Mouse (Mus musculus) liver, postnatal 0 days (tissue): ENCODE measurements around the gene Xpc. TPM values are rescaled to one million over a fixed set of nuclear protein-coding genes. Genes with fewer than 3 reads are reported as not detected.

Experiments
- ATAC-seq: fragments of 200-750 bp; cut with Nextera tagmentation; 2 replicates; pipeline ENCODE4 v1.8.0; 2017; ENCODE audit warnings: mild to moderate bottlenecking, moderate library complexity
- DNase-seq: peaks from one replicate; pipeline ENCODE4 v3.0.0-alpha.2; 2016
- H3K27ac ChIP-seq: fragments of 300-500 bp; sonication (generic); 2 replicates; pipeline ENCODE4 v1.5.1; 2014; ENCODE audit warnings: antibody characterized with exemption, moderate library complexity, mild to moderate bottlenecking, low read depth
- H3K27me3 ChIP-seq: fragments of 300-500 bp; sonication (generic); 2 replicates; pipeline ENCODE4 v1.6.1; 2014; ENCODE audit warnings: low read length, control low read depth, mixed read lengths; ENCODE audit not compliant: insufficient read depth
- H3K36me3 ChIP-seq: fragments of 300-500 bp; sonication (generic); replicated peaks from 2 replicates; pipeline ENCODE4 v1.6.1; 2014; ENCODE audit warnings: mild to moderate bottlenecking, control low read depth, low read length, moderate library complexity, mixed read lengths; ENCODE audit not compliant: insufficient read depth
- H3K4me1 ChIP-seq: fragments of 300-500 bp; sonication (generic); 2 replicates; pipeline ENCODE4 v1.6.1; 2014; ENCODE audit warnings: antibody characterized with exemption, mild to moderate bottlenecking, control low read depth; ENCODE audit not compliant: insufficient read depth
- H3K4me2 ChIP-seq: fragments of 300-500 bp; sonication (generic); 2 replicates; pipeline ENCODE4 v1.6.1; 2014; ENCODE audit warnings: low read depth, mild to moderate bottlenecking, low read length, moderate library complexity, mixed read lengths
- H3K4me3 ChIP-seq: fragments of 300-500 bp; sonication (generic); 2 replicates; pipeline ENCODE4 v1.5.1; 2014; ENCODE audit warnings: low read depth, low read length
- H3K9ac ChIP-seq: fragments of 300-500 bp; sonication (generic); replicated peaks from 2 replicates; pipeline ENCODE4 v1.6.1; 2014; ENCODE audit warnings: mild to moderate bottlenecking, moderate library complexity
- H3K9me3 ChIP-seq: fragments of 300-500 bp; sonication (generic); 2 replicates; pipeline ENCODE4 v1.6.1; 2016; ENCODE audit warnings: mild to moderate bottlenecking, control low read depth, low read length, mixed read lengths
- CTCF ChIP-seq: sonication (generic); IDR thresholded peaks from 2 replicates; pipeline ENCODE4 v1.5.1; 2016; ENCODE audit warnings: antibody characterized with exemption, low read depth
- EP300 ChIP-seq: IDR thresholded peaks from 2 replicates; pipeline ENCODE4 v1.6.1; 2016; ENCODE audit warnings: antibody characterized with exemption, low read depth, mild to moderate bottlenecking
- WGBS: fragments of 180-500 bp; shearing (Covaris S2); extraction: QIAGEN DNeasy Blood & Tissue Kit; methylation state at CpG from one replicate; pipeline ENCODE4 v1.1.7; 2014; ENCODE audit not compliant: insufficient replicate concordance; 5-methylcytosine and 5-hydroxymethylcytosine counted together
- polyA plus RNA-seq: library from polyadenylated mRNA; unstranded; fragments of >200 nt; fragmentation: Nextera tagmentation; extraction: Ambion mirVana; gene quantifications from 2 replicates; pipeline ENCODE4 v1.2.1, GENCODE M21; 2015

The Xpc gene
- polyA plus RNA-seq, 1 experiment from 2014 or later = 6.3 TPM

GRCm38 (mm10) chr6:91518454-91519020 is 2.8 kb upstream of the Xpc start:
- no peak overlapping the region for H3K4me2 ChIP-seq
- H3K4me3 ChIP-seq = no peak overlapping the region
- TF ChIP-seq CTCF = no peak
- no peak for TF ChIP-seq EP300
- H3K27me3 ChIP-seq = no peaks in the 10 kb centered on the region
- 74% methylated on average over 7 of the region's 7 CpGs for WGBS
- H3K9me3 ChIP-seq = no peaks in the 10 kb centered on the region
- ATAC-seq (no peak), DNase-seq (no peak)
- H3K36me3 ChIP-seq = peaks cover 53% of the 10 kb centered on the region
- no peak overlapping the region for H3K27ac ChIP-seq
- H3K9ac ChIP-seq = no peak overlapping the region
- peaks cover 16% of the 10 kb centered on the region for H3K4me1 ChIP-seq

GRCm38 (mm10) chr6:91514737-91515362 is 838 bp downstream of the Xpc start:
- ATAC-seq (no peak), DNase-seq (no peak)
- H3K9me3 ChIP-seq = no peaks in the 10 kb centered on the region
- no peaks in the 10 kb centered on the region for H3K27me3 ChIP-seq
- TF ChIP-seq CTCF (no peak), EP300 (no peak)
- peak overlapping the region; percentile 74 for H3K9ac ChIP-seq
- H3K36me3 ChIP-seq = peaks cover 22% of the 10 kb centered on the region
- peak overlapping the region; percentile 91 for H3K4me3 ChIP-seq
- WGBS = 22% methylated on average over 10 of the region's 10 CpGs
- peak overlapping the region; percentile 67; the same call in 1 of the 2 replicates for H3K27ac ChIP-seq
- peaks cover 16% of the 10 kb centered on the region for H3K4me1 ChIP-seq
- peak overlapping the region; percentile 87 for H3K4me2 ChIP-seq

- no peak for TF ChIP-seq EP300
- no peak for TF ChIP-seq CTCF
- Histone ChIP-seq H3K4me1 (peaks cover 16% of the 10 kb centered on the region), H3K9me3 (no peaks in the 10 kb centered on the region), H3K4me3 (no peak overlapping the region), H3K4me2 (peak overlapping the region; percentile 87; the same call in 1 of the 2 replicates), H3K9ac (no peak overlapping the region), H3K36me3 (peaks cover 15% of the 10 kb centered on the region), H3K27me3 (no peaks in the 10 kb centered on the region), H3K27ac (no peak overlapping the region)
- no peak for DNase-seq
- no peak for ATAC-seq
These were observed 1.6 kb downstream of the Xpc start for GRCm38 (mm10) chr6:91514135-91514534.

GRCm38 (mm10) chr6:91510211-91510610 is 5.5 kb downstream of the Xpc start:
- Histone ChIP-seq H3K4me2 (no peak overlapping the region), H3K27me3 (no peaks in the 10 kb centered on the region), H3K9ac (no peak overlapping the region), H3K36me3 (peaks cover 26% of the 10 kb centered on the region), H3K9me3 (no peaks in the 10 kb centered on the region), H3K4me1 (peaks cover 5% of the 10 kb centered on the region; the same call in 1 of the 2 replicates), H3K4me3 (no peak overlapping the region), H3K27ac (no peak overlapping the region)
- WGBS = 68% methylated on average over 10 of the region's 10 CpGs
- DNase-seq = no peak
- TF ChIP-seq EP300 (no peak), CTCF (no peak)
- no peak for ATAC-seq

GRCm38 (mm10) chr6:91509326-91509725 is 6.4 kb downstream of the Xpc start:
- DNase-seq = peak; percentile 87
- peak; percentile 58; the same call in 1 of the 2 replicates for ATAC-seq
- Histone ChIP-seq H3K27me3 (no peaks in the 10 kb centered on the region), H3K36me3 (peaks cover 35% of the 10 kb centered on the region), H3K4me2 (no peak overlapping the region), H3K9me3 (no peaks in the 10 kb centered on the region), H3K9ac (no peak overlapping the region), H3K4me1 (no peaks in the 10 kb centered on the region), H3K27ac (no peak overlapping the region), H3K4me3 (no peak overlapping the region)
- 35% methylated on average over 7 of the region's 7 CpGs for WGBS
- TF ChIP-seq CTCF = peak; percentile 93
- TF ChIP-seq EP300 = no peak

- TF ChIP-seq CTCF (no peak), EP300 (no peak)
- WGBS = 70% methylated on average over 3 of the region's 3 CpGs
- peaks cover 48% of the 10 kb centered on the region for H3K36me3 ChIP-seq
- DNase-seq (no peak), ATAC-seq (no peak)
- no peak overlapping the region for H3K27ac ChIP-seq
- H3K4me2 ChIP-seq = no peak overlapping the region
- H3K27me3 ChIP-seq = no peaks in the 10 kb centered on the region
- no peaks in the 10 kb centered on the region for H3K9me3 ChIP-seq
- no peak overlapping the region for H3K9ac ChIP-seq
- H3K4me1 ChIP-seq = no peaks in the 10 kb centered on the region
- H3K4me3 ChIP-seq = no peak overlapping the region
These were observed 7.6 kb downstream of the Xpc start for GRCm38 (mm10) chr6:91508041-91508440.
